Mouse (Mus musculus) T-helper 17 cell (primary cell): ENCODE measurements around the gene Tmem26.
"Not testable (repeated sequence)": the region's sequence is repeated elsewhere in the genome, so short reads cannot be mapped to it uniquely, and the experiment has no call there.

Experiments used
- in situ Hi-C, 2 experiments: fragments of 300-600 bp; cut with MboI, MseI; formaldehyde crosslinking; loops; 1 replicate in 1 of 2; 2 replicates in 1 of 2; pipeline ENCODE4 v1.15.1; 2025; ENCODE audit warnings: high pct_unique_total_duplicates in 2 of 2

Gene Tmem26

DNA sequence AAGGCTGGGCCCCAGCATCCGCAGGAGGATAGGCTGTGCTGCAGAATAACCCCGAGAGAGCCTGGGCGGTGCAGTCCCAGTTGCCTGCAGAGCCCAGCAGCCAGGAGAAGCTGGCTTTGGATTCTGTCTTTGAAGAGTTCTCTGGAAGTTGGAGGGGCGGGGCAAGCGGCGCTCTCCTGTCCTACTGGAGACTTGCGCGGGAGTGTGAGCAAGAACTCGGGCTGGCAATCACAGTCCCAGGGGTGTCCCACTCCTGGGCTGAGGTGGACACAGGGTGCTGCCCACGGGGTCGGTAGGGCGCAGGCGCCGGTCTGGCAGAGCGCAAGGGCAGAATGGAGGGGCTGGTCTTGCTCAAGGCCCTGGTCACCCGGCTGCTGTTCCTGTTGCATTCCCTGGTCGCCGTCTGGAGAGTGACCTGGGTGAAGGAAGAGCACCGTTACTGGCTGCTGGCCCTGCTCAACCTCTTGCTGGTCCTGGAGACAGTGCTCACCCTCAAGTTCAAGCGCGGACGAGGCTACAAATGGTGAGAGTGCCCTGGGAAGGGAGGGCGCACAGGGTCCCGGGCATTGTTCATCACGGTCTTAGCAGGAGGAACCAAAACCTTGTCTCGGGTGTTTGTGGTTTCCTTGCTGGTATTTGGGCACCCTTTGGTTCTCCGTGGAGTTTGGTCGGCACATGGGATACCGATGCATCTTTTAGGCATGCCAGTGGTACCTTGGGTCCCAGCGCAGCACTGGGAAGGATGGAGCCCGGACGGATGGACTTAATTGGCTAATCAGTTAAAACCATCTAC is at the start of gene Tmem26:
TSS of gene Tmem26 (plus strand) at position 79 of the 793 bp plus-strand sequence.
- in situ Hi-C loops, result loop anchor here in 1 of 2 experiments (25.0 kb wide), 1 partner anchor 1861 kb away; no protein-coding TSS in a partner anchor

DNA sequence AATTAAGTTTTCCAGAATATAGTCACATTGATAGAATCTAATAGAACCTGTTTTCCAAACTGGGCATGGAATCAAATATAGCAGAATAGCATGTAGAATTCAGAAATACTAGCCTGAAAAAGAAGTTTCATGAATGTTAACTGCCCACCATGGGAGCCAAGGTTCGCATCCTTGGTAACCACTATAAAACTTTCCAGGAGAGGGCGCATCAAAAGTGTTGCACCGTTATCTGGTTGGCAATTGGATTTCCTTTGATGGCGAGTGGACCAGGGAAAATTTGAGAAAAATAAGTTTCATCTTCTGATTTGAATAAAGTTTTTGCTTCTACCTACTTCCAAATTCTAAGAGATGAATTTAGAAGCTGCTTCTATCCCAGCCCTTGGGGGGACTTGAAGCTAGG is 44.8 kb upstream of the Tmem26 start:
- in situ Hi-C loops, result loop anchor here in 1 of 2 experiments (10.0 kb wide), 1 partner anchor 174 kb away; no protein-coding TSS in a partner anchor

DNA sequence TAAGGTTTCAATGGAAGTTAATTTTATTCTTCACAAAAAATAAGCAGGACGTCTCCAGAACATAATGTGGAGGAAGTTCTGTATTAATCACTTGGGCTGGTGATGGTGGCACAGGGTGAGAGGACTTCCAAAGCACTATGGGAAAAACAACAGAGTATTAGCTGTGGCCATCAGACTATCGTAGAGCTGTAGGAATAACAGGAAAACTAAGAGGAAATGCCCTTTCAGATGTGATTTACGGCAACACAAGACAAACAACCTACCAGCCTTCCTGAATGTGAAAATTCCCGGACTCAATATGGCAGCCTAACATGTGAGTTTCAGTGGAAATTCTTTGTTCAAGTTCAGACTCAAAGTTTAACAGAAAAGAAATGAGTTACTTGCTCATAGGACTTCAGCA is 42.2 kb upstream of the Tmem26 start:
- in situ Hi-C loops, result no loop called here

DNA sequence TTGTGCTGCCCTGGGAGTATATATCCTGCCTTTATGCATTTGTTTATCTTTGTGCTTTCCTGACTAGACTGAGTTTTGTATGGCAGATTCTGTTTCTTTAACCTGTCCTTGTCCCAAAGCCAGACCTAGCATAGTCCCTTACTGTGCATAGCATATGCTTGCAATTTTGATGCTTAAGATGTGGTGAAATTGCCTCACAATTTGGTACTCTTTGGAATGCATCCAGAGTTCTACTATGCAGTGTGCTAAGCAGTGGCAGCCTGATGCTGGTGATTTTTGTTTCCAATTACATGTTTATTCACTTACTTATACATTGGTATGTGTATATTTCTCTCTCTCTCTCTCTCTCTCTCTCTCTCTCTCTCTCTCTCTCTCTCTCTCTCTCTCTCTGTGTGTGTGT is 37.9 kb upstream of the Tmem26 start:
- in situ Hi-C loops, result no loop called here

DNA sequence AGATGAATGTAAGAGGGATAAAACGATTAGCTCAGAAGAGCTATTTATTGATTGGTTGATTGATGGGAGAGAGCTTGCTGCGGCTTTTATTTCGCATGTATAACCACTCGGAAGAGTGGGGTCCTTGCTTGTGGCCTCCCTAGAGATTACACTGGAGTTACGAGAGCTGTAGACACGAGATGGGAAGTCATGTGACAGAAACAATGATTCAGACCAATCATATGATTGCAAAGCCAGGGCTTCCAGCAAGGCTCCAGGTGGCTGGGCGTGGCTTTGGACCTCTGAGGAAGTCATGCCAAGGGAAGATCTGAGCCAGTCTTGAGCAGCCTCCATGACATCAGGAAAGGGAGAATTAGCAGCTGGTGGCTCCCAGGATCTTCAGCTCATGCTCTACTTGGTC is 32.3 kb upstream of the Tmem26 start:
- in situ Hi-C loops, result no loop called here

DNA sequence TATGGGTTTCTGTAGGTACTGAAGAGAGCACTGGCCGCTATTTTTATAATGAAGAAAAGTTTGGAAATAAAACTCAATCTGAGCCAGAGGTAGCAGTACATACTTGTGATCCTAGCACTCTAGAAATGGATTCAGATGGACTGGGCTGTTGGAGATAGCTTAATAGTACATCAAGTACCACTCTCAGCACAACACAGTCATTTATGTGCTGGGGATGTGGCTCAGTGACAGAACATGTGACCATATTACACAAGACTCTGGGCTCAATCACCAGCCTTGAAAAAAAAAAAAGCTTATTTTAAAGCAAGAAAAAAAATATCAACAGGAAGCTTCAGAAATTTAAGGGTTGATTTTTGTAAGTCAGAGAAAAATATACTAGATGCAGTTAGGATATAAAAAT is 31.0 kb upstream of the Tmem26 start:
- in situ Hi-C loops, result no loop called here

DNA sequence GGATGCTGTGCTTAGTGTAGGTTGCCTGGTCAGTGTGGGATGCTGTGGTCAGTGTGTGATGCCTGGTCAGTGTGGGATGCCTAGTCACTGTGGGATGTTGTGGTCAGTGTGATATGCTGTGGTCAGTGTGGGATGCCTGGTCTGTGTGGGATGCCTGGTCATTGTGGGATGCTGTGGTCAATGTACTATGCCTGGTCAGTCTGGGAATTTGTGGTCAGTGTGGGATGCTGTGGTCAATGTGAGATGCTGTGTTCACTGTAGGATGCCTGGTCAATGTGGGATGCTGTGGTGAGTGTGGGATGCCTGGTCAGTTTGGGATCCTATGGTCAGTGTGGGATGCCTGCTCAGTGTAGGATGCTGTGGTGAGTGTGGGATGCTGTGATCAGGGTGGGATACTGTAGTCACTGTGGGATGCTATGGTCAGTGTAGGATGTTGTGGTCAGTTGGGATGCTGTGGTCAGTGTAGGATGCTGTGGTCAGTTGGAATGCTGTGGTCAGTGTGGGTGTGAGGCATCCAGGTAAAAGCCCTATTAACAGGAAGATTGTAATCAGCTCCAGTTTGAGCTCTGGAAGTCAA is 27.6 kb upstream of the Tmem26 start:
- in situ Hi-C loops, result no loop called here

DNA sequence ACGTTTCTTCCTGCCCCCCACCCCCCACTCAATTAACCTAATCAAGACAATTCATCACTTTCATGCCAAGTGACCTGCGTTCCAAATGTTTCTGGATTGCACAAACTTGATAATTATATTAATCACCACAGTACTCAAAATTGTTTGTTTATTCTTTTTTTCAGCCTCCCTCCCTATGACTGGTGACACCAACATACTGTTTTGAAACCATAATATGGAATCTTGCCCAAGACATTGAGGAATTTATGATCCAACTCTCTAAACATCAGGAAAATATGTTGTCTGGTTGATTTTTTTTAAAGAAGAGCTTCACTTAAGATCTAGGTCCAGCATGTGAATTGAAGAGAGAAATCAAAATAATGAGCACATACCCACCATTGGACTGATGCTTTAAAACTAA is 19.2 kb upstream of the Tmem26 start:
- in situ Hi-C loops, result loop anchor here in 1 of 2 experiments (25.0 kb wide), 1 partner anchor 1842 kb away; no protein-coding TSS in a partner anchor

DNA sequence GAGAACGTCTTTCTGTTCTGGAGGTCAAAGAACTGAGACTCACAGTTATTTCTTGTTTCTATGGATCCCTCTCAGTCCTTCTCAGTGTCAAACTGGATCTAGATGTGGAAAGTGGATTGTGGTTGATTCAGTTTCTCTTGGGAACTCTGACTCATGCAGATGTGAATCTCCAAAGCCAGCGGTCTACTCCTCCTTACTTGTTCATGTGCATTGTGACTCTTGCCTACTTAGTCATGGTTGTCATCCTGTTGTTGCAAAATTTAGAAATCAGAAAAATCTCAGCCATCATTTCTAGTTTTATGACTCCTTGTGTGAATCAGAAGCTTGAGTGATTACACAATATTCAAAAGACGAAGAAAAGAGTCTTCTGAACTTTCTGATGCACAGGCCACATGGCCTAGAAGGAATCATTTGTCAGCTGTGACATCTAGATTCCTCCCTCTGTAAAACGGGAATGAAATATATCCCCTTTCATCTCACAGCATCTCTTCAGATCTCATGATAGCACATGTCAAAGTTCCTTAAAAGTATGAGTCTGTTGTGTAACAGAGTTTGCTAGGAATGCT is 17.9 kb upstream of the Tmem26 start:
- in situ Hi-C loops, result loop anchor here in 1 of 2 experiments (25.0 kb wide), 1 partner anchor 1843 kb away; no protein-coding TSS in a partner anchor

DNA sequence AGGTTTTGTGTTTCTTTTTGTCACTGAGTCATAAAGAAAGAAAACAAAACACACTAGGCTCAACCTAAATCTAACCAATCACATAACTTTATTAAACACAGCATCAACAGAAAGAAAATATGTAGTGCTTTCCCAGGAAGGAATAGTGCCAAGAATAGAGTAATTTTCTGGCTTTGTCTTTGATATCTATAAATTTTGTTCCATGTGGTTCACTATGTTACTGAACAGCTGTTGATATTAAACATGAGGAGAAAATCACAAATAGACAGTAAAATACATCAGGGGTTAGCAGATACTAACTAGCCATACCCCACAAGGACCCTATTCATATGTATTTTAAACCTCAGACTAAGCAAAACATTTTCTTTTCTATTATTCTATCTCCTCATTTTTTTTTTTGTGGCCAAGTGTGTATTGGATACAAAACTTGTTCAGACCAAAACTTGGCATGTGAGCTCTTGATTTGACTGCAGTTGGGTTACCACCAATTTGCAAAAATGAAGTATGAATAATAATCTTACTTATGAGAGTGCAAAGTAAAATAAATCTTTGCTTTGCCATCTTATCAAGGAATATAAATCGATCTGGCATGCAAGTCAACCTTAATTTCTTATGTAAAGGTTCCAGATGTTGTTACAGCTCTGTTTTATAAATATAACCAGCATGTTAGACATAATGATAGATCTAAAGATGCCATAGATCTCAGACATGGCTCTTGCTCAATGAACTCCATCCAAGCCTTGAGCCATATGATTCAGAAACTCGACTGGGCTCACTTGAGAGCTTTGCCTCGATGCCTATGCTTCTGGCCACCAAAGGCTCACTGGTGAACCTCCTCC is 16.2 kb upstream of the Tmem26 start:
- in situ Hi-C loops, result loop anchor here in 1 of 2 experiments (25.0 kb wide), 1 partner anchor 1845 kb away; no protein-coding TSS in a partner anchor

DNA sequence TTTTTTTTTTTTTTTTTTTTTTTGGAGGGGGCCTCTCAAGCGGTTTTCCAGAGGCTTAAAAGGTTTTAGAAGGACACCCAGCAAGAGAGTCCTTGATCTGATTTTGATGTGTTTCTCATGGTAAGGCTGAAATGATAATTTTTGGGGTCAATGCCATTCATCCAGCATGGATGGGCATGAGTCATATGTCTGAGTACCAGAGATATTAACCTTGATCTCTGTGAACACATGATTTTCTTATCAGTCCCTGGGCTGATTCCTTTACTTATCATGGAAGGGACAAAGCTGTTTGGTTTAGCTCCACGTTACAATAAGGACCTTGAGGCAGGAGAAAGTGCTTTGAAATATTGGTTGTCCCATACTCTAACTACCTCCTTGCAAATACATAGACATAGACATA is 10.5 kb upstream of the Tmem26 start:
- in situ Hi-C loops, result loop anchor here in 1 of 2 experiments (25.0 kb wide), 1 partner anchor 1851 kb away; no protein-coding TSS in a partner anchor

DNA sequence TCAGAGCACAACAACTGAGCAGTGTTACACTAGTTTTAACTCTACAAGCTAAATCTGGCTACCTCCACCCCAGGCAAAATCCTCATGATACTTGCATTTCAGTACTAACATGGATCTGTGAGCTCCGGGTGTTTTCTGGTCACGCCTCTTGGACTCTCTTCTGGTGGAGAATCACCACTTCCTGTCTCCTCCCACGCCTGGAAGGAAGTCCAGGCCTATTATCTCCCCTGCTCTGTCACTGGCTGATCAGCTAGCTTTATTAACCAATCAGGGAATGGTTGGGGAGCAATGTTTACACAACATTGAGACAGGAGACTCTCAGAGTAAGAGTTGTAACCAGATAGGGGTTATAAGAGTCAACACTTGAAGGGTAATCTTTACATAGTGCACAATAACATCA is 9.1 kb upstream of the Tmem26 start:
- in situ Hi-C loops, result loop anchor here in 1 of 2 experiments (25.0 kb wide), 1 partner anchor 1852 kb away; no protein-coding TSS in a partner anchor

DNA sequence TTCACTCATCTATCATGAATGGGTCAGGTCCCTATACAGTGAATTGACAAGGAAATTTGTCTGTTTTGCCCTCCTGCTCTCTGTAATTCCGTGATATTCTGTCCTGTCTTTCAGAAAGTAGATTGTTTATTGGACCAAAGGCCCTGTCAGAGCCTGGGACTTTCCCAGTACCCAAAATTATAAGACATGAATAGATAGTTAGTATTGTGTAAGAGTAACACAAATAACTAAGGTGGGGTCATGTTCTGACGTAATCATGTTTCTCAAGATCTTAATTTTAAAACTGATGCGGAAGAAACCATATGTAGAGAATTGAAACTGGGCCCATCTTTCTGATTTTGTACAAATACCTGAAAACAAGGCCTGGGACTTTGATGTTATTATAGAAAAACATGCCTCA is 8.1 kb upstream of the Tmem26 start:
- in situ Hi-C loops, result loop anchor here in 1 of 2 experiments (25.0 kb wide), 1 partner anchor 1853 kb away; no protein-coding TSS in a partner anchor

DNA sequence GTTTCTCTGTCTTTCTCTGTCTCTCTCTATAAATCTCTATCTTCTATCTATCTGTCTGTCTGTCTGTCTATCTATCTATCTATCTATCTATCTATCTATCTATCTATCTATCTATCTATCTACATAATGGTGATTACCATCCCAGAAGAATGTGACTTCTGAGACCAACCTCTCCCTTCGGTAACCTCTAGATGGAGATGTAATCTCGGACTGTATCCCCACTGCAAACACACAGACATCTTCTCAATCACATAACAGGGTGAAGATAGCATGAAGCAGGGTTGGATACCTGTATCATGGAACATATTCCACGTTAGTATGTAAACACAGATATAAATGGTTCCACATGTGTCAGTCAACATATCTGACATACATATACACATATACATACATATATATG is 5.1 kb upstream of the Tmem26 start:
- in situ Hi-C loops, result loop anchor here in 1 of 2 experiments (25.0 kb wide), 1 partner anchor 1856 kb away; no protein-coding TSS in a partner anchor

DNA sequence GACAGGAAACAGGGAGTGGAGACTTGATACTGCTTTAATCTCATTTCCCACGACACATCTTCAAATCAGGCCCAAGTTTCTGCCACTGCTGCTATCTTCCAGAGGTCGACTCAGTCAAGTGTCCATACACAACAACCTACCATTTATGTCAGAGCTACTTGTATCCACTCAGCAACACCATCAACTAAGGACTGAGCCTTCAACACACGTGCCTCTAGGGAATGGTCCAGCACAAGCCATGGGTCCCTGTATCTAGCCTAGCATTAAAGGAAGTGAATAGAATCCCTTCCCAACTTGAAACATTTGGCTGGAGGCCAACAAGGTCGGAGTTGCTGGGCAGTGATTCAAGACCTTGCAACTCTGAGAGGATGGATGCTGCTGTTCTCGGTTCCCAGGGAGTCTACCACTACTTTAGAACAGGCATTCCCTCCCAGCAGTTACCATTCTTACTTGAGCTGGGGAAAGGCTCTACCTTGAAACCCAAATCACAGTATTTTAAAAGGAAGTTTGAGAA is 2.5 kb upstream of the Tmem26 start:
- in situ Hi-C loops, result loop anchor here in 1 of 2 experiments (25.0 kb wide), 1 partner anchor 1859 kb away; no protein-coding TSS in a partner anchor

DNA sequence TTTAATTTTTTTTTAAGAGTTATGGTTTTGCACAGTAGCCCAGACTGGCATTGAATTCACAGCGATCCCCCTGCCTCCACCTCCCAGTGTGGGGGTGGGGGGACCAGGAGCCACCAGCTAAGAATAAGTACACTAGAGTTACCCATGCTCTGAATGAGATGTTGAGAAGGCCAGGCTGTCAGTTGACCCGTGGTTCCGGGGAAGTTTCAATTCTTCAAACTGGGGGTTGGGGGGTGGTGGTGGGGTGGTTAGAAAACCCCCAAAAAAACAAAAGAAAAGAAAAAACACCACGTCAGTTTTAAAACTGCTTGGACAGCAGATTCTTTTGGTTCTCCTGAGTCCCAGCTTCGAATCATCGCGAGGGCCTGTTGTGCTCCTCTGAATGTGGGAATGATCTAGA is 431 bp upstream of the Tmem26 start:
- in situ Hi-C loops, result loop anchor here in 1 of 2 experiments (25.0 kb wide), 1 partner anchor 1861 kb away; no protein-coding TSS in a partner anchor

DNA sequence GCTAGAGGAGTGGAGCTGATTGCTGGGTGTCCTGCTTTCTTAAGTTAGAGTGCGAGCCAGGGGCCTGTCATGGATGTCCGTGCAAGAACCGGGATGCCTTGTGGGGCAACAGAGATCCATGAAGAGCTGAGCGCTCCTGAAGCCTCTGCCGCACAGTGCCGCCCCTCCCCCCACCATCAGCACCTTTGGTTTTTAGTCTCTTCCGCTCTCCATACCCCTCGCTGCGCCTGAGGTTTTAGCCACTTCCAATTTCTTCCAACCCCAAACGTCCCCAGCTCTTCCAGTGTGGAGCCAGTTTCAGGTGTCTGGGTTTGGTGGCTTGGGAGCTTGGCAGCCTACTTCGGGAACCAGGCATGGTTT is 895 bp downstream of the Tmem26 start:
- in situ Hi-C loops, result loop anchor here in 1 of 2 experiments (25.0 kb wide), 1 partner anchor 1862 kb away; no protein-coding TSS in a partner anchor

DNA sequence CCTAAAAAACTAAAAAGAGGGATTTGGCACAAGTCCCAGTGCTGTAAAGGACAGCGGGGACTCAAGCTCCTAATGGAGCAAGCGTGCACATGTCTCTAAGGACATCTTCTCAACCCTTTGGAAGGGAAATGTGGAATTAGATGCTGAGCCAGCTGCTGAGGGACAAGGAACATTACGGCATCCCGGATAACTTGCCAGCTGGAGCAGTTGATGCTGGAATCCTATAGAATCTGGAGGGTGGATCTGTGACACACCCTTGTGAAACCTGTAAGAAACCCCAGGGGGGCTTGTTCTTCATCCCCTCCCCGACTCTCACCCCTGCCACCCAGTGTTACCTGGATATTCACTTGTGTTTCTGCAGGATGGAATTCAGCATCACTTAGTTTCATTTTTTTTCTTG is 4.0 kb downstream of the Tmem26 start:
- in situ Hi-C loops, result no loop called here

DNA sequence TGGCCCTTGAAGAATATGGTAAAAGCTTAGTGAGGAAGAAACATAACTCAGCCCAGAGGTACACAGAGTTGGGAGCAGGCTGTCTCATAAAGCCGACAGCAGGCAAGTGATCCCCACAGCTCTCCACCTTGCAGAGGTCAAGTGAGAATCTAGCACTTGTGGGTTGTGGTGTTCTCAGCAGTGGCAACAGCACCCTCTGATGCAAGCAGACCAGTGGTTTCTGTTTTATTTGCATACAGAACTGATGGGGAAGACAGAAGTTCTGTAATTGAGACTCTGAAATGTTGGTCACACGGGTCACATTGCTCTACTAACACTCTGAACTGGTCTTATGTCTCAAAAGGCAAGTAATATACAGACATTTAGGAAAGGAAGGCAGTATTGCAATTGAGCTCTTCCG is 12.2 kb downstream of the Tmem26 start:
- in situ Hi-C loops, result no loop called here

DNA sequence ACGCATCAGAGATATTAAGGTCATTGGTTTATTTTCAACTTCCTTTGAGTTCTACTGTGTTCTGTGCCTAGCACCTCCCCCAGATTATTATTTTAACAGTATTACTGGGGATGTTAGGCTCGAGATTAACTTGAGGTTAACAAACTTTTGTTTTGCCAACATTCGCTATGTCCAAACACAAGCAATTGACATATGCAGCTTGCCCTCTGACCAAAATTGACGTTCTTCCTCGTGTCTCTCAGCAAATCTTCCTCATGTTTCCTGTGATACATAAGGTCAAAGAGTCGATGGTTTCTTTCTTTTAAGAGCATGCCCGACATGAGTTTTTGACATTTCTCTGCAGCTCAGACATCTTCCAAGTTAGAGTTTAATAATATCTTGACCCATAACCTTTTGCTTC is 13.9 kb downstream of the Tmem26 start:
- in situ Hi-C loops, result no loop called here

DNA sequence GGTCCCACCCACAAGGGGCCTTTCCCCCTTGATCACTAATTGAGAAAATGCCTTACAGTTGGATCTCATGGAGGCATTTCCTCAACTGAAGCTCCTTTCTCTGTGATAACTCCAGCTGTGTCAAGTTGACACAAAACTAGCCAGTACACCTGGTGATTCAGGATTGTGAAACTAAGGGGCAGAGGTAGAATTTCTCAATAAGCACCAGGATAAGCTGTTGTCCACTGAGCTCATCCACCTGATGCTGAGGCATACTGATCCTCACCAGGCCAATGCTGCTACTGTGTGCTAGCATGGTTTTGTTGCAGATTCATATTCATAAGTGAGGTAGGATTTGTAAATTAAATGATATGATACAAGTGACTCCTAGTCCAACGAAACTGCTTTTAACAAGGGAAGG is 15.5 kb downstream of the Tmem26 start:
- in situ Hi-C loops, result not testable (repeated sequence)
